Mouse (Mus musculus): ENCODE measurements around the gene Mmp25.

The Mmp25 gene

DNA sequence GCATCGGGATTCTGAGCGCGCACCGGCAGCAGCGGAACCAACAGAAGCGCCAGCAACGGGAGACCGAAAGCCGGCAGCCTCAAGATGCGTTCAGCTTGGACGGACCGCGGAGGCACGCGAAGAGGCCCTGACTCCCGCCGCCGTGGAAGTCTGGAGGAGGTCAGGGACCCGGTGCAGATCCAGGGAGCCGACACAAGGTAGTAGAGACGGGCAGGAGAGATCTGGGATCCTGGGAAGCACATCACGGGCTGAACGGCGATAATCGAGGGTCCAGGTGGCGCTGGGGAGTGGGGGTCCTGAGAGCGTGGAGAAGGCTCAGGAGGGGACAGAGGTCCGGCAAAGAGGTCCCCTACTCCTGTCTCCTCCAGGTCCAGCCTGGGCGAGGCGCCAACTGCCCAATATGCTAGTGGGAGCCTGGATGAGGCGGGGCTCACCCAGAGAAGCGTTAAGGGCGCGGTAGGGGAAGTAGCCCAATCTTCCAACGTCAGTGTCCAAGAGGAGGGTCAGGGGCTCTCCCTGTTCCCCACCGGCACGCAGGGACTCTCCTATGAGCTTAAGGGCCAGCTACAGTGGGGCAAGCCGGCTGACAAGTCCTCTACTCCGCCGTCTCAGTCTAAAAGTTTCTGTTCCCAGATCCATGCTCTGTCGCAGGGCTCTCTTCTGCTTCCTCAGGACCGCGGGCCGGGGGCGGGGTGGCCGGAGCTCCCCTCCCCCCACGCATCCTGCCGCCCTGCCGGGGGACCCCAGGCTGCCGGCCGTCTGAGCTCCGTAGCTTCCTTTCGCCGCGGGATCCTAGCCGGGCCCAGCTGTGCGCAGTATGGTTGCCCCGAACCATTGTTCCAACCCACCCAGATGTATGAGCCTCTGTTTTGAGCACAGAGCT, at the start of gene Mmp25:
Gene Mmp25, minus strand, starts transcription at position 665 of the 883 bp plus-strand sequence.
- DNase-seq (ENCODE audit: low spot score in 2 of 2): no peak

- no peak for DNase-seq (ENCODE audit: low spot score in 2 of 2)
These were observed 49.4 kb upstream of the Mmp25 start for GRCm38 (mm10) chr17:23694491-23694890.

- no peak for DNase-seq (ENCODE audit: low spot score in 2 of 2)
These were observed 39.0 kb upstream of the Mmp25 start, which contains the start of gene Cldn9 for GRCm38 (mm10) chr17:23683856-23684672. Gene Cldn9 (minus strand): TSS chr17:23684026.

- DNase-seq (ENCODE audit: low spot score in 2 of 2): no peak
These were observed 38.1 kb upstream of the Mmp25 start for GRCm38 (mm10) chr17:23683226-23683625.

GRCm38 (mm10) chr17:23682530-23682929, 37.5 kb upstream of the Mmp25 start:
- no peak for DNase-seq (ENCODE audit: low spot score in 2 of 2)

DNA sequence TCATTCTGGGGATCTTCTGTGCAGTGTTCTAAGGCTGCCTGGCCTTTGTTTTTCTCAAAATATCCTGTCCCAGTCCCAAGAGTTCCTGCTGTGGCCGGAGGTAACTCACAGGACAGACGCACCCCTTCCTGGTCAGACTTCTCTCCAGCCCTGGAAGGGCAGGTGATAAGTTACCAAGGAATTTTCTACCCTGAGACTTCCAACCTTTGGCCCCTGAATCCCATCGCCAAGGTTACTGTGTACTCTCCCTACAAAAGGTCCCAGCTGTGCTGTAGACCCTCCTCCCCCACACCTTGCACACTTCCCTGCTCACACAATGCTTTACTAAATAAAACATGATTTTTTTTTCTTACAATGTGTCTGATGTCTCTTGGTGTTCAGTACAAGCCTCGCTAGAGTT, 37.0 kb upstream of the Mmp25 start:
- DNase-seq (ENCODE audit: low spot score in 2 of 2): no peak

- DNase-seq (ENCODE audit: low spot score in 2 of 2): no peak
These were observed 36.0 kb upstream of the Mmp25 start for GRCm38 (mm10) chr17:23681086-23681485.

DNA sequence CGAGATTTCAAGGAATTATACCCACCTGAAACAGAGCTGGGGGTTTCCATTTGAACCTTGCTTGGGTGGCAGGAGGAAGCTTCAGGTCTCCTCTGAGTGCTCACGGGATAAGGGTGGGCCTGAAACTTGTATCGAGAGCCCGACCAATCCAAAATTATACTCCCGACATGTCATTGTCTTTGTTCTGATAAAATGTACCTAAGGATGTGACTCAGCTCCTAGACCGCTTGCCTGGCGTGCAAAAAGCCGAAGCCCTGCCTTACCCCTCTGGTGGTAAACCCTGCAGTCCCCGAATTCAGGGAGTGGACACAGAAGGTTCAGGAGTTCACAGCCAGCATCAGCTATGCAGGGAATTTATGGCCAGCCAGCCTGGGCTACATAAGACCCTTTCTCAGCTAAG, 35.3 kb upstream of the Mmp25 start:
- DNase-seq (ENCODE audit: low spot score in 2 of 2): no peak

GRCm38 (mm10) chr17:23679127-23679835, 34.2 kb upstream of the Mmp25 start, which contains the start of gene Cldn6:
Gene Cldn6 (plus strand): TSS chr17:23679249.
- no peak for DNase-seq (ENCODE audit: low spot score in 2 of 2)

DNA sequence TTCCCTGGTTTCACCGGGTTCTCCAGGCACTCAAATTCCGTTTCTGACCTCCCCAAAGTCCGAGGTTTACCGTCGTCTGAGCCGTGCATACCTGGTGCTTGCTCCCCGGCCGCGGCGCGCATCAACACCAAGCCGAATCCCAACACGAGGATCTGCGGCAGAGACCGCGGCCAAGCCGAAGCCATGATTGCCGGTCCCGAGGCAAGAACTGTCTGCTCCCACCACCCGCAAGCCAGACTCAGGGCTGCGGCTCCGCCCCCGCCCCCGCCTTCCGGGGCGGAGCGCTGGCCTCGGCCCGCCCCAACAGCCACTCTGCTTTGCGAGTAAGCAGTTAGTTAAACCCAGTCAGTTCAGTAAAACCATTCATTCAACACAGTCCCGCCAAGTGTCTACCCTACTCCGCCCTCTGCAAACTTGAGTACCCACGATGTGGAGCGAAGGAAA, 32.2 kb upstream of the Mmp25 start, which contains the start of gene Tnfrsf12a:
Gene Tnfrsf12a, minus strand, starts transcription at position 233 of the 444 bp plus-strand sequence.
- peak; percentile 70 to 71 for DNase-seq (ENCODE audit: low spot score in 2 of 2)

DNA sequence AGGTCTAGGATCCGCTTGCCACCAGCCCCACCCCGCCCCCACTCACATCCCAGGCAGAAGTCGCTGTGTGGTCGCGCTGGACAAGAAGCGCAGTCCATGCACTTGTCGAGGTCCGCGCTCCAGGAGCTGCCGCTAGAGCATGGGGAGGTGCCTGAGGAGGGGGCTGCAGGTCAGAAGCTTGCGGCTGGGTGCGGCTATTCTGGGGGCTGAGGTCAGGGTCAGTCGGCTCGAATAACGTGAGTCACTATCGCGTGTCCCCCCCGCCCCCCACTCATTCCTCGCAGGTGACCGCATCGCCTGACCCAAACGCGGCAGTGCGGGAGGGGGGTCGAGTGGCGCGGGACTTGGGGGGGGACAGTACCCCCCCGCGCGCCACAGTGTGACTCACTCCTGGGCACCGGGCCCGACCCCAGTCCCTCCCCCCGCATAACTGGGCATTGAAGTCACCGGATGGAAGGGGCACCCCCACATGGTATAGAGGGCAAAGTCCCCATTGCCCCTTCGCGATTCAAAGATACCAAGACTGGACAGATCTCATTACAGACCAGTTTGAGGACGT, 31.5 kb upstream of the Mmp25 start:
- DNase-seq (ENCODE audit: low spot score in 2 of 2): no peak

- DNase-seq (ENCODE audit: low spot score in 2 of 2): peak; percentile 21 to 26
These were observed 30.6 kb upstream of the Mmp25 start for GRCm38 (mm10) chr17:23675564-23676281.

DNA sequence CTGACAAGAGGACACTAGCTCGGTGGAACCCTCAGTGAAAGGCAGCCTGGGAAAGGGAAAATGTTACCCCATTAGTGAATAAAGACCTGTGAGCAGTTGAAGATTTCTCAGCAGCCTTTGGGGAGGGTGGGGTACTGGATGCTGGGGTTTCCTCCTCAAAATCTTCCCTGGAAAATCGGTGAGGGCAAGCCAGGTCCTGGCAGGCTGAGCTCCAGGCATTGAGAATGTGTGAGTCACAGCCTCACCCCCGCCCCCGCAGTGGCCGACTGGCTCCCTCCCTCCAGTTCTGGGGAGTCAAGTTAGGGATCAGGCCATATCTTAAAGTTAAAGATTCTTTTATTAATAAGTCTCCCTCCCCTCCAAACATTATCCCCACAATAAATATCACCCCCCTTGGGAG, 30.1 kb upstream of the Mmp25 start:
- DNase-seq (ENCODE audit: low spot score in 2 of 2): peak; percentile 26 to 28

DNA sequence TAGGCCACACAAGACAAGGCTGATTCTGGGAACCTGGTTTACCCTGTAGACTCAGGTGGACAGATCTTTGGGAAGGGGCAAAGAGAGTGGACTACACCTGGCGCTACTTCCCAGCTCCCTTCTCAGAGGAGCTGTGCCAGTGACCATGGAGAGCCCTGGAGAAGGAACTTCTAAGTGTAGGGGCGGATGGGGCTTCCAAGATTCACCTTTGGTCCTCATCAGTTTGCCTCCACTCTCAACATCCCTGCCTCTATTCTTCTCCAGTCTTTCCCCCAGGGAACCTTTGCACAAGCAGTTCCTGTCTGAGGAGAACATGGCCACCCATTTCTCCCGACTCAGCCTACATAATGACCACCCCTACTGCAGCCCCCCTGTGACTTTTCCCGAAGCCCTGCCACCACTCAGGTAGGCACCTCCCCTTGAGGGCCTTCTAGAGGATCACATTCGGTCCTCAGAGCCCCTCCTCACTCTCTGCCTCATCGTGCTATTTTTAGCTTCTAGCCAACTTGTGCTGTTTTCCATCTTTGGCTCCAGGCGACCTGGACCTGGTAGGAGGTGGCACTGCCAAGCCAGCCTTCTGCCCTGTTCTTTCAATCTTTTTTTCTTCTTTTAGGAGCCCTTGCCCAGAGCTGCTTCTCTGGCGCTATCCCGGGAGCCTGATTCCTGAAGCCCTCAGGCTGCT, 29.3 kb upstream of the Mmp25 start:
- peak in 1 of 2 experiments; percentile 22 for DNase-seq (ENCODE audit: low spot score in 2 of 2)

DNA sequence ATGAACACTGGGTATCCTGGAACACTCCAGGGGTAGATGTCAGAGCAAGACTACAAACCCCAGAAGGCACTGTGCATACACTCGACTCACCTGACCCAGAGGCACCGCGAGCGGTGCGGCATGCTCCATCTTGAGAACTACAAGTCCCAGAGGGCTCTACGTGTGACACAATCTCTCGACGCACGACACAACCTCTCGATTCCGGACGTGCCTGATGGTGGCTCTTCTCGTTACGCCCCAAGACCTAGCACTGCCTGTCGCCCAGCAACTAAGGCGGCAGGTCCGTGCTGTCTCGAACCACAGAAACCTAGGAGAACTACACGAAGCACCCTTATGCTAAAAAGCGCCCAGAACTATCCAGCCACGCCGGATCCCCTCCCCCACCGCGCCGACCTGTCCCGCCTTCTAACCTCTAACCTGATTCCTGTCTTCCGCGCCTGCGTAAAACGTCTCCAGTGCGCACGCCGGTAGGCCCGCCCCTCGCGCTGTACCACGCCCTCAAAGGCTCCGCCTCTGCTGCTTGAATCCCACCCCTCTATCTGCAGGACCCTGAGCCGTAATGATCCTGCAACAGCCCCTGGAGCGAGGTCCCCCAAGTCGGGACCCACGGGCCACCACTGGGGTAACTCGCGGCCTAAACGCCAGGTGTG, 28.5 kb upstream of the Mmp25 start, which contains the start of the genes Hcfc1r1 and Thoc6:
Gene Hcfc1r1, plus strand, starts transcription at position 173 of the 650 bp plus-strand sequence.
Gene Thoc6, minus strand, starts transcription at position 459 of the 650 bp plus-strand sequence.
- DNase-seq (ENCODE audit: low spot score in 2 of 2): peak; percentile 96 to 97

- DNase-seq (ENCODE audit: low spot score in 2 of 2): no peak
These were observed 27.7 kb upstream of the Mmp25 start for GRCm38 (mm10) chr17:23672761-23673160.

GRCm38 (mm10) chr17:23671519-23671918, 26.4 kb upstream of the Mmp25 start:
- no peak for DNase-seq (ENCODE audit: low spot score in 2 of 2)

DNA sequence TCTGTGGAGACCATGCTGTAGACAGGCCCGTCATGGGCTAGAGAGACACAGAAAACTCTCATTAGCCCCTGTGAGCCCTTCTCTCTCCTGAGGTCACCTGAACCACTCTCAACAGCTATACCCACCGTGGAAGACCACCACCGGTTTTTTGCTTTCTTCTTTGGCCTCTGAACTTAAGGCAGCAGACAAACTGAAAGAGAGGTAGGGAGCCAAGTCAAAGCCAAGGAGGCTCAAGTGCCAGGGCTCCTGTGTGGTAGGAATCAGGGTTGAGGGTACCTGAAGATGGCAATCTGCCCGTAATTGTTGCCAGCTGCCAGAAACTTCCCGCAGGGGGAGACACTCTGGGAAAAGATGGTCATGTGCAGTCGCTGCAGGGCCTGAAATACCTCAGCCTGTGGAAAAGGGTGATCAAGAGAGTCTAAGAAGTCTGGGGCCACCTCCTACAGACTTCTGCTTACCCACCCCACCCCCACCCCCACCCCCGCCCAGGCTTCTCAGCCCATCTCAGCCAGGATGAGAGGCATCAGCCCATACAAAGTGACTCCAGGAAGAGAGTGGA, 25.5 kb upstream of the Mmp25 start:
- DNase-seq (ENCODE audit: low spot score in 2 of 2): no peak

DNA sequence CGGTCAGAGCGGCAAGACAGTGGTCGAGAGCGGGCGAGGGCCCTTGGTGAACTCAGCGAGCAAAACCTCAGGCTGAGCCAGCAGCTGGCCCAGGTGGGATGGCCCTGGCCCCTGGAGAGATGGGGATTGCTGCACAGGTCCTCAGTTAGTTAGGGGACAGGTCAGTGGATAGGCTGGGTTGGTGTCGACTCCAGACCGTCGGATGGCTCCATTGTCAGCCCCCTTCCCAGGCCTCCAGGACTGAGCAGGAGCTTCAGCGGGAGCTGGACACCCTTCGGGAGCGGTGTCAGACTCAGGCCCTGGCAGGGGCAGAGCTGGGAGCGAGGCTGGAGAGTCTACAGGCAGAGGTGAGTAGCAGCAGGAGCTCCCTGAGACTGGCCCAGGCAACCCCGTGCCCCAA, 20.4 kb upstream of the Mmp25 start:
- DNase-seq (ENCODE audit: low spot score in 2 of 2): no peak

Measured in frontal cortex, postnatal 36 days (tissue).